Mouse (Mus musculus): ENCODE measurements at regions not wholly inside any gene's neighbourhood (a gene's known extent, or its start where the extent isn't known, plus 50 kb on each side); places are given as distances from the start of the nearest gene placed in this dataset.

GRCm38 (mm10) chr2:166438207-166438606 lies 275.4 kb downstream of the Prex1 start:
- DNase-seq (ENCODE audit: low spot score): no peak

GRCm38 (mm10) chr2:166434554-166434953 lies 279.1 kb downstream of the Prex1 start:
- no peak for DNase-seq (ENCODE audit: low spot score)

GRCm38 (mm10) chr2:166433655-166434333 lies 278.3 kb upstream of the Sulf2 start:
- peak; percentile 69 for DNase-seq (ENCODE audit: low spot score)

- no peak for DNase-seq (ENCODE audit: low spot score)
Measured at GRCm38 (mm10) chr2:166432948-166433654, 277.6 kb upstream of the Sulf2 start.

GRCm38 (mm10) chr2:166432531-166432930 lies 277.1 kb upstream of the Sulf2 start:
- no peak for DNase-seq (ENCODE audit: low spot score)

- DNase-seq (ENCODE audit: low spot score): no peak
Measured at GRCm38 (mm10) chr2:166429918-166430317, 274.5 kb upstream of the Sulf2 start.

GRCm38 (mm10) chr2:166429494-166429893 lies 274.0 kb upstream of the Sulf2 start:
- no peak for DNase-seq (ENCODE audit: low spot score)

GRCm38 (mm10) chr2:166427390-166427789 lies 271.9 kb upstream of the Sulf2 start:
- DNase-seq (ENCODE audit: low spot score): no peak

- DNase-seq (ENCODE audit: low spot score): no peak
Measured at GRCm38 (mm10) chr2:166426960-166427359, 271.5 kb upstream of the Sulf2 start.

- DNase-seq (ENCODE audit: low spot score): no peak
Measured at GRCm38 (mm10) chr2:166426457-166426856, 271.0 kb upstream of the Sulf2 start.

GRCm38 (mm10) chr2:166425141-166425540 lies 269.7 kb upstream of the Sulf2 start:
- DNase-seq (ENCODE audit: low spot score): no peak

- no peak for DNase-seq (ENCODE audit: low spot score)
Measured at GRCm38 (mm10) chr2:166423132-166423660, 267.7 kb upstream of the Sulf2 start.

- no peak for DNase-seq (ENCODE audit: low spot score)
Measured at GRCm38 (mm10) chr2:166420275-166420674, 264.8 kb upstream of the Sulf2 start.

GRCm38 (mm10) chr2:166419271-166419670 lies 263.8 kb upstream of the Sulf2 start:
- DNase-seq (ENCODE audit: low spot score): no peak

GRCm38 (mm10) chr2:166418279-166418678 lies 262.8 kb upstream of the Sulf2 start:
- DNase-seq (ENCODE audit: low spot score): no peak

GRCm38 (mm10) chr2:166417628-166418027 lies 262.2 kb upstream of the Sulf2 start:
- DNase-seq (ENCODE audit: low spot score): peak; percentile 82

- no peak for DNase-seq (ENCODE audit: low spot score)
Measured at GRCm38 (mm10) chr2:166415481-166415965, 260.1 kb upstream of the Sulf2 start.

GRCm38 (mm10) chr2:166414856-166415255 lies 259.4 kb upstream of the Sulf2 start:
- DNase-seq (ENCODE audit: low spot score): no peak

GRCm38 (mm10) chr2:166412031-166412858 lies 256.8 kb upstream of the Sulf2 start:
- no peak for DNase-seq (ENCODE audit: low spot score)

GRCm38 (mm10) chr2:166409391-166409790 lies 253.9 kb upstream of the Sulf2 start:
- no peak for DNase-seq (ENCODE audit: low spot score)

GRCm38 (mm10) chr2:166408806-166409205 lies 253.3 kb upstream of the Sulf2 start:
- no peak for DNase-seq (ENCODE audit: low spot score)

- no peak for DNase-seq (ENCODE audit: low spot score)
Measured at GRCm38 (mm10) chr2:166408009-166408408, 252.5 kb upstream of the Sulf2 start.

Measured in layer of hippocampus, adult 11-12 months (tissue).